Mouse (Mus musculus) midbrain, embryonic 15.5 days (tissue): ENCODE measurements around the gene Rnasek. TPM values are rescaled to one million over a fixed set of nuclear protein-coding genes. Genes with fewer than 3 reads are reported as not detected.

Source experiments
- ATAC-seq: fragments of 200-750 bp; cut with Nextera tagmentation; replicated peaks from 2 replicates; pipeline ENCODE4 v1.8.0; 2017; ENCODE audit warnings: moderate TSS enrichment
- H3K27ac ChIP-seq: fragments of 300-500 bp; sonication (generic); 2 replicates; pipeline ENCODE4 v1.5.1; 2015; ENCODE audit warnings: mild to moderate bottlenecking, inconsistent platforms
- H3K27me3 ChIP-seq: fragments of 300-500 bp; sonication (generic); replicated peaks from 2 replicates; pipeline ENCODE4 v1.6.1; 2015; ENCODE audit warnings: inconsistent platforms
- H3K36me3 ChIP-seq: fragments of 300-500 bp; sonication (generic); replicated peaks from 2 replicates; pipeline ENCODE4 v1.6.1; 2015; ENCODE audit warnings: inconsistent platforms
- H3K4me1 ChIP-seq: fragments of 300-500 bp; sonication (generic); 2 replicates; pipeline ENCODE4 v1.6.1; 2015; ENCODE audit warnings: inconsistent platforms
- H3K4me2 ChIP-seq: fragments of 300-500 bp; sonication (generic); 2 replicates; pipeline ENCODE4 v1.6.1; 2015; ENCODE audit warnings: inconsistent platforms, mild to moderate bottlenecking, moderate library complexity
- H3K4me3 ChIP-seq: fragments of 300-500 bp; sonication (generic); 2 replicates; pipeline ENCODE4 v1.5.1; 2015; ENCODE audit warnings: mild to moderate bottlenecking, inconsistent platforms
- H3K9ac ChIP-seq: fragments of 300-500 bp; sonication (generic); 2 replicates; pipeline ENCODE4 v1.6.1; 2015; ENCODE audit warnings: mild to moderate bottlenecking, inconsistent platforms
- H3K9me3 ChIP-seq: fragments of 300-500 bp; sonication (generic); 2 replicates; pipeline ENCODE4 v1.6.1; 2016; ENCODE audit warnings: inconsistent platforms
- WGBS: fragments of 180-500 bp; shearing (Covaris S2); methylation state at CpG from one replicate; pipeline ENCODE4 v1.1.7; 2015; ENCODE audit warnings: mixed read lengths; 5-methylcytosine and 5-hydroxymethylcytosine counted together
- polyA plus RNA-seq: library from polyadenylated mRNA; unstranded; fragments of >200 nt; fragmentation: Nextera tagmentation; extraction: Ambion mirVana; gene quantifications from 2 replicates; pipeline ENCODE4 v1.2.1, GENCODE M21; 2015

Rnasek gene
- polyA plus RNA-seq, 1 experiment from 2014 or later, result 366 TPM

- H3K4me2 ChIP-seq, result no peak overlapping the region
- H3K9me3 ChIP-seq, result no peaks in the 10 kb centered on the region
- H3K36me3 ChIP-seq, result peaks cover 8% of the 10 kb centered on the region; the same call in 1 of the 2 replicates
- no peak for ATAC-seq
- 58% methylated on average over 5 of the region's 5 CpGs for WGBS
- H3K27me3 ChIP-seq, result peaks cover 17% of the 10 kb centered on the region
- no peak overlapping the region for H3K4me3 ChIP-seq
- H3K27ac ChIP-seq, result no peak overlapping the region
- no peak overlapping the region for H3K9ac ChIP-seq
- H3K4me1 ChIP-seq, result peaks cover 33% of the 10 kb centered on the region
These were observed 5.6 kb downstream of the Rnasek start for GRCm38 (mm10) chr11:70234037-70234436.

- Histone ChIP-seq H3K27me3 (peaks cover 27% of the 10 kb centered on the region), H3K9me3 (no peaks in the 10 kb centered on the region), H3K36me3 (peaks cover 8% of the 10 kb centered on the region; the same call in 1 of the 2 replicates), H3K4me1 (peaks cover 32% of the 10 kb centered on the region), H3K4me2 (peak overlapping the region; percentile 49), H3K4me3 (peak overlapping the region; percentile 36), H3K27ac (no peak overlapping the region), H3K9ac (peak overlapping the region; percentile 40; the same call in 1 of the 2 replicates)
- ATAC-seq, result no peak
- WGBS, result 36% methylated on average over 8 of the region's 8 CpGs
These were observed 6.6 kb downstream of the Rnasek start for GRCm38 (mm10) chr11:70233016-70233415.

GRCm38 (mm10) chr11:70232546-70232945, 7.1 kb downstream of the Rnasek start:
- Histone ChIP-seq H3K9me3 (no peaks in the 10 kb centered on the region), H3K9ac (peak overlapping the region; percentile 40; the same call in 1 of the 2 replicates), H3K4me1 (peaks cover 32% of the 10 kb centered on the region), H3K27ac (no peak overlapping the region), H3K36me3 (peaks cover 8% of the 10 kb centered on the region; the same call in 1 of the 2 replicates), H3K27me3 (peaks cover 31% of the 10 kb centered on the region), H3K4me3 (peak overlapping the region; percentile 36), H3K4me2 (peak overlapping the region; percentile 49)
- ATAC-seq, result no peak
- 10% methylated on average over 9 of the region's 10 CpGs for WGBS

- peaks cover 53% of the 10 kb centered on the region for H3K27me3 ChIP-seq
- peaks cover 8% of the 10 kb centered on the region; the same call in 1 of the 2 replicates for H3K36me3 ChIP-seq
- H3K4me2 ChIP-seq, result peak overlapping the region; percentile 52; the same call in 1 of the 2 replicates
- peaks cover 40% of the 10 kb centered on the region for H3K4me1 ChIP-seq
- no peaks in the 10 kb centered on the region for H3K9me3 ChIP-seq
- H3K9ac ChIP-seq, result no peak overlapping the region
- peak overlapping the region; percentile 31; the same call in 1 of the 2 replicates for H3K4me3 ChIP-seq
- under 1% methylated on average over 32 of the region's 32 CpGs for WGBS
- H3K27ac ChIP-seq, result no peak overlapping the region
- ATAC-seq, result 0 out of 2 replicates have a peak, but pooled peaks have one; percentile 34
These were observed 9.4 kb downstream of the Rnasek start for GRCm38 (mm10) chr11:70230239-70230727.

GRCm38 (mm10) chr11:70229260-70230010, 10.2 kb downstream of the Rnasek start, which contains the start of gene Bcl6b:
Gene Bcl6b (minus strand): TSS chr11:70229798.
- no peak for ATAC-seq
- Histone ChIP-seq H3K4me3 (peak within 1 kb of the TSS; percentile 31), H3K27me3 (peaks cover 55% of the 10 kb centered on the region)

GRCm38 (mm10) chr11:70228828-70229227, 10.8 kb downstream of the Rnasek start:
- 2% methylated on average over 19 of the region's 19 CpGs for WGBS
- H3K4me3 ChIP-seq, result peak overlapping the region; percentile 31
- H3K4me1 ChIP-seq, result peaks cover 40% of the 10 kb centered on the region
- ATAC-seq, result peak; percentile 24; the same call in 1 of the 2 replicates
- no peaks in the 10 kb centered on the region for H3K36me3 ChIP-seq
- H3K27me3 ChIP-seq, result peaks cover 55% of the 10 kb centered on the region
- no peak overlapping the region for H3K27ac ChIP-seq
- H3K9ac ChIP-seq, result no peak overlapping the region; the same call in 1 of the 2 replicates
- peak overlapping the region; percentile 52 for H3K4me2 ChIP-seq
- no peaks in the 10 kb centered on the region for H3K9me3 ChIP-seq

More at GRCm38 (mm10) chr11:70229260-70230010, 10.2 kb downstream of the Rnasek start, which contains the start of gene Bcl6b:
- Histone ChIP-seq H3K4me1 (peaks cover 40% of the 10 kb centered on the region), H3K9me3 (no peaks in the 10 kb centered on the region), H3K27ac (no peak within 1 kb of the TSS), H3K36me3 (0 out of 2 replicates have a peak, but pooled peaks cover under 1% of the 10 kb centered on the region), H3K4me2 (peak within 1 kb of the TSS; percentile 52), H3K9ac (no peak within 1 kb of the TSS; the same call in 1 of the 2 replicates)
- 3% methylated on average over 39 of the region's 39 CpGs for WGBS

GRCm38 (mm10) chr11:70227661-70228245, 11.9 kb downstream of the Rnasek start:
- Histone ChIP-seq H3K4me2 (peak overlapping the region; percentile 52; the same call in 1 of the 2 replicates), H3K9me3 (no peaks in the 10 kb centered on the region), H3K4me3 (no peak overlapping the region), H3K36me3 (no peaks in the 10 kb centered on the region), H3K4me1 (peaks cover 37% of the 10 kb centered on the region), H3K27me3 (peaks cover 55% of the 10 kb centered on the region), H3K9ac (no peak overlapping the region), H3K27ac (no peak overlapping the region)
- 88% methylated on average over 4 of the region's 4 CpGs for WGBS
- ATAC-seq, result no peak

- Histone ChIP-seq H3K4me3 (no peak overlapping the region), H3K4me1 (peaks cover 40% of the 10 kb centered on the region), H3K27me3 (peaks cover 55% of the 10 kb centered on the region), H3K27ac (no peak overlapping the region), H3K36me3 (no peaks in the 10 kb centered on the region), H3K9ac (peak overlapping the region; percentile 23; the same call in 1 of the 2 replicates), H3K9me3 (no peaks in the 10 kb centered on the region), H3K4me2 (peak overlapping the region; percentile 49)
- ATAC-seq, result no peak
- 34% methylated on average over 5 of the region's 5 CpGs for WGBS
These were observed 12.5 kb downstream of the Rnasek start for GRCm38 (mm10) chr11:70227126-70227525.

- Histone ChIP-seq H3K4me1 (peaks cover 46% of the 10 kb centered on the region), H3K4me2 (peak overlapping the region; percentile 49), H3K27me3 (peaks cover 55% of the 10 kb centered on the region), H3K27ac (no peak overlapping the region), H3K9ac (peak overlapping the region; percentile 23; the same call in 1 of the 2 replicates), H3K36me3 (no peaks in the 10 kb centered on the region), H3K9me3 (no peaks in the 10 kb centered on the region), H3K4me3 (peak overlapping the region; percentile 26)
- ATAC-seq, result no peak
- 7% methylated on average over 18 of the region's 18 CpGs for WGBS
These were observed 13.1 kb downstream of the Rnasek start for GRCm38 (mm10) chr11:70226602-70226890.

- Histone ChIP-seq H3K9ac (peak overlapping the region; percentile 23; the same call in 1 of the 2 replicates), H3K27ac (no peak overlapping the region), H3K4me3 (peak overlapping the region; percentile 26), H3K36me3 (no peaks in the 10 kb centered on the region), H3K4me2 (peak overlapping the region; percentile 49), H3K9me3 (no peaks in the 10 kb centered on the region), H3K4me1 (peaks cover 47% of the 10 kb centered on the region), H3K27me3 (peaks cover 54% of the 10 kb centered on the region)
- no peak for ATAC-seq
- 20% methylated on average over 27 of the region's 27 CpGs for WGBS
These were observed 13.6 kb downstream of the Rnasek start for GRCm38 (mm10) chr11:70225798-70226601.

- Histone ChIP-seq H3K4me3 (no peak overlapping the region), H3K36me3 (no peaks in the 10 kb centered on the region), H3K9ac (no peak overlapping the region), H3K27me3 (peaks cover 35% of the 10 kb centered on the region), H3K9me3 (no peaks in the 10 kb centered on the region), H3K4me2 (no peak overlapping the region), H3K27ac (no peak overlapping the region), H3K4me1 (peaks cover 51% of the 10 kb centered on the region)
- ATAC-seq, result no peak
- 92% methylated on average over 9 of the region's 9 CpGs for WGBS
These were observed 15.9 kb downstream of the Rnasek start for GRCm38 (mm10) chr11:70223724-70224123.
